Mouse (Mus musculus) macrophage (primary cell): ENCODE measurements around the gene Ipo5. TPM values are rescaled to one million over a fixed set of nuclear protein-coding genes. Genes with fewer than 3 reads are reported as not detected.

Experiments
- polyA plus RNA-seq: library from polyadenylated mRNA; stranded (reverse); fragments of 250-400 nt; gene quantifications from 3 replicates; pipeline ENCODE4 v1.2.4, GENCODE M21; 2018; ENCODE audit warnings: inconsistent platforms

Ipo5 gene
- polyA plus RNA-seq, 1 experiment from 2014 or later = 133 TPM

Other genes with a start within 250 kb of the Ipo5 start
- gene Farp1, start 124.0 kb downstream of the Ipo5 start, polyA plus RNA-seq = 0.11 TPM in 2 of 3 replicates, not detected in the other